Mouse (Mus musculus): ENCODE results near the gene Ttl. TPM values are rescaled to one million over a fixed set of nuclear protein-coding genes. Genes with fewer than 3 reads are reported as not detected.
A peak's percentile ranks its signal among the peaks of the same experiment; 100 is the strongest.

Ttl gene
- polyA plus RNA-seq, 1 experiment from 2014 or later = 42.6 TPM

GRCm38 (mm10) chr2:129100784-129101310, 35.1 kb downstream of the Ttl start, which contains the start of gene Polr1b:
Polr1b (plus strand) TSS chr2:129100995.
- peaks cover 34% of the 10 kb centered on the region for H3K36me3 ChIP-seq (replicated peaks; ENCODE audit: control insufficient read depth, insufficient read depth)
- peak within 1 kb of the TSS; percentile 64 for H3K9ac ChIP-seq
- H3K27ac ChIP-seq = no peak within 1 kb of the TSS
- peak; percentile 92 for DNase-seq (ENCODE audit: low spot score)
- peak within 1 kb of the TSS; percentile 68 for H3K4me3 ChIP-seq (replicated peaks; ENCODE audit: low read length)
- H3K4me2 ChIP-seq (replicated peaks) = peak within 1 kb of the TSS; percentile 84
- under 1% methylated on average over 35 of the region's 35 CpGs for WGBS
- no peaks in the 10 kb centered on the region for H3K27me3 ChIP-seq (ENCODE audit: control insufficient read depth, insufficient read depth, low read length)
- H3K9me3 ChIP-seq (ENCODE audit: control insufficient read depth, low read length) = no peaks in the 10 kb centered on the region
- H3K4me1 ChIP-seq (replicated peaks; ENCODE audit: control insufficient read depth, insufficient read depth, low read length) = 0 out of 2 replicates have a peak, but pooled peaks cover 4% of the 10 kb centered on the region
- ATAC-seq (ENCODE audit: low FRiP score) = peak; percentile 98

GRCm38 (mm10) chr2:129112924-129113323, 47.2 kb downstream of the Ttl start:
- H3K9ac ChIP-seq = no peak overlapping the region
- H3K4me1 ChIP-seq (replicated peaks; ENCODE audit: control insufficient read depth, insufficient read depth, low read length) = no peaks in the 10 kb centered on the region
- ATAC-seq (ENCODE audit: low FRiP score) = no peak
- no peaks in the 10 kb centered on the region for H3K27me3 ChIP-seq (ENCODE audit: control insufficient read depth, insufficient read depth, low read length)
- H3K9me3 ChIP-seq (ENCODE audit: control insufficient read depth, low read length) = no peaks in the 10 kb centered on the region
- DNase-seq (ENCODE audit: low spot score) = no peak
- 97% methylated on average over 5 of the region's 5 CpGs for WGBS
- no peak overlapping the region for H3K4me3 ChIP-seq (replicated peaks; ENCODE audit: low read length)
- no peak overlapping the region for H3K4me2 ChIP-seq (replicated peaks)
- no peak overlapping the region for H3K27ac ChIP-seq
- peaks cover 84% of the 10 kb centered on the region for H3K36me3 ChIP-seq (replicated peaks; ENCODE audit: control insufficient read depth, insufficient read depth)

- Histone ChIP-seq H3K9me3 (ENCODE audit: control insufficient read depth, low read length) (no peaks in the 10 kb centered on the region), H3K4me2 (replicated peaks) (no peak overlapping the region), H3K36me3 (replicated peaks; ENCODE audit: control insufficient read depth, insufficient read depth) (peaks cover 87% of the 10 kb centered on the region), H3K27ac (no peak overlapping the region), H3K27me3 (ENCODE audit: control insufficient read depth, insufficient read depth, low read length) (no peaks in the 10 kb centered on the region), H3K4me3 (replicated peaks; ENCODE audit: low read length) (no peak overlapping the region), H3K4me1 (replicated peaks; ENCODE audit: control insufficient read depth, insufficient read depth, low read length) (no peaks in the 10 kb centered on the region), H3K9ac (no peak overlapping the region)
- DNase-seq (ENCODE audit: low spot score) (no peak), ATAC-seq (ENCODE audit: low FRiP score) (no peak)
- 95% methylated on average over 9 of the region's 9 CpGs for WGBS
Observed at GRCm38 (mm10) chr2:129115706-129116367, 50.1 kb downstream of the Ttl start.

- no peaks in the 10 kb centered on the region for H3K4me1 ChIP-seq (replicated peaks; ENCODE audit: control insufficient read depth, insufficient read depth, low read length)
- no peaks in the 10 kb centered on the region for H3K27me3 ChIP-seq (ENCODE audit: control insufficient read depth, insufficient read depth, low read length)
- WGBS = 100% methylated on average over 1 of the region's 1 CpGs
- H3K4me3 ChIP-seq (replicated peaks; ENCODE audit: low read length) = no peak overlapping the region
- no peak for ATAC-seq (ENCODE audit: low FRiP score)
- no peak overlapping the region for H3K9ac ChIP-seq
- H3K4me2 ChIP-seq (replicated peaks) = no peak overlapping the region
- H3K9me3 ChIP-seq (ENCODE audit: control insufficient read depth, low read length) = no peaks in the 10 kb centered on the region
- DNase-seq (ENCODE audit: low spot score) = no peak
- peaks cover 84% of the 10 kb centered on the region for H3K36me3 ChIP-seq (replicated peaks; ENCODE audit: control insufficient read depth, insufficient read depth)
- no peak overlapping the region for H3K27ac ChIP-seq
Observed at GRCm38 (mm10) chr2:129116368-129116739, 50.6 kb downstream of the Ttl start.

GRCm38 (mm10) chr2:129118061-129118460, 52.3 kb downstream of the Ttl start:
- Histone ChIP-seq H3K4me2 (replicated peaks) (no peak overlapping the region), H3K4me3 (replicated peaks; ENCODE audit: low read length) (no peak overlapping the region), H3K9me3 (ENCODE audit: control insufficient read depth, low read length) (no peaks in the 10 kb centered on the region), H3K9ac (no peak overlapping the region), H3K27ac (no peak overlapping the region), H3K27me3 (ENCODE audit: control insufficient read depth, insufficient read depth, low read length) (no peaks in the 10 kb centered on the region), H3K36me3 (replicated peaks; ENCODE audit: control insufficient read depth, insufficient read depth) (peaks cover 84% of the 10 kb centered on the region), H3K4me1 (replicated peaks; ENCODE audit: control insufficient read depth, insufficient read depth, low read length) (no peaks in the 10 kb centered on the region)
- DNase-seq (ENCODE audit: low spot score) (no peak), ATAC-seq (ENCODE audit: low FRiP score) (no peak)
- 94% methylated on average over 12 of the region's 12 CpGs for WGBS

- ATAC-seq (ENCODE audit: low FRiP score) (no peak), DNase-seq (ENCODE audit: low spot score) (no peak)
- Histone ChIP-seq H3K27me3 (ENCODE audit: control insufficient read depth, insufficient read depth, low read length) (no peaks in the 10 kb centered on the region), H3K4me2 (replicated peaks) (no peak overlapping the region), H3K9ac (no peak overlapping the region), H3K9me3 (ENCODE audit: control insufficient read depth, low read length) (no peaks in the 10 kb centered on the region), H3K4me3 (replicated peaks; ENCODE audit: low read length) (no peak overlapping the region), H3K4me1 (replicated peaks; ENCODE audit: control insufficient read depth, insufficient read depth, low read length) (no peaks in the 10 kb centered on the region), H3K27ac (no peak overlapping the region), H3K36me3 (replicated peaks; ENCODE audit: control insufficient read depth, insufficient read depth) (peaks cover 85% of the 10 kb centered on the region)
- 95% methylated on average over 8 of the region's 8 CpGs for WGBS
Observed at GRCm38 (mm10) chr2:129121986-129122385, 56.2 kb downstream of the Ttl start.

GRCm38 (mm10) chr2:129129412-129129929, 63.7 kb downstream of the Ttl start, which contains the start of gene Chchd5:
Chchd5 (plus strand) TSS chr2:129129700.
- Histone ChIP-seq H3K27me3 (ENCODE audit: control insufficient read depth, insufficient read depth, low read length) (no peaks in the 10 kb centered on the region), H3K4me2 (replicated peaks) (peak within 1 kb of the TSS; percentile 74), H3K27ac (peak within 1 kb of the TSS; percentile 86), H3K9ac (peak within 1 kb of the TSS; percentile 81), H3K9me3 (ENCODE audit: control insufficient read depth, low read length) (peaks cover 10% of the 10 kb centered on the region; the same call in 1 of the 2 replicates), H3K36me3 (replicated peaks; ENCODE audit: control insufficient read depth, insufficient read depth) (peaks cover 47% of the 10 kb centered on the region), H3K4me1 (replicated peaks; ENCODE audit: control insufficient read depth, insufficient read depth, low read length) (peaks cover 13% of the 10 kb centered on the region), H3K4me3 (replicated peaks; ENCODE audit: low read length) (peak within 1 kb of the TSS; percentile 68)
- 0% methylated on average over 35 of the region's 35 CpGs for WGBS
- peak; percentile 93 for DNase-seq (ENCODE audit: low spot score)
- ATAC-seq (ENCODE audit: low FRiP score) = peak; percentile 100

- ATAC-seq (ENCODE audit: low FRiP score) = peak; percentile 53
- H3K36me3 ChIP-seq (replicated peaks; ENCODE audit: control insufficient read depth, insufficient read depth) = peaks cover 41% of the 10 kb centered on the region
- peak overlapping the region; percentile 79 for H3K27ac ChIP-seq
- peak overlapping the region; percentile 66 for H3K9ac ChIP-seq
- DNase-seq (ENCODE audit: low spot score) = peak; percentile 26
- H3K9me3 ChIP-seq (ENCODE audit: control insufficient read depth, low read length) = peaks cover 10% of the 10 kb centered on the region; the same call in 1 of the 2 replicates
- peak overlapping the region; percentile 68 for H3K4me3 ChIP-seq (replicated peaks; ENCODE audit: low read length)
- no peaks in the 10 kb centered on the region for H3K27me3 ChIP-seq (ENCODE audit: control insufficient read depth, insufficient read depth, low read length)
- 30% methylated on average over 18 of the region's 18 CpGs for WGBS
- peak overlapping the region; percentile 74 for H3K4me2 ChIP-seq (replicated peaks)
- H3K4me1 ChIP-seq (replicated peaks; ENCODE audit: control insufficient read depth, insufficient read depth, low read length) = peaks cover 13% of the 10 kb centered on the region
Observed at GRCm38 (mm10) chr2:129129987-129130545, 64.3 kb downstream of the Ttl start.

GRCm38 (mm10) chr2:129130776-129131175, 65.0 kb downstream of the Ttl start:
- peaks cover 13% of the 10 kb centered on the region for H3K4me1 ChIP-seq (replicated peaks; ENCODE audit: control insufficient read depth, insufficient read depth, low read length)
- no peaks in the 10 kb centered on the region for H3K27me3 ChIP-seq (ENCODE audit: control insufficient read depth, insufficient read depth, low read length)
- H3K27ac ChIP-seq = no peak overlapping the region
- peak overlapping the region; percentile 68; the same call in 1 of the 2 replicates for H3K4me3 ChIP-seq (replicated peaks; ENCODE audit: low read length)
- 97% methylated on average over 2 of the region's 2 CpGs for WGBS
- H3K9ac ChIP-seq = no peak overlapping the region
- H3K36me3 ChIP-seq (replicated peaks; ENCODE audit: control insufficient read depth, insufficient read depth) = peaks cover 34% of the 10 kb centered on the region
- no peak for DNase-seq (ENCODE audit: low spot score)
- ATAC-seq (ENCODE audit: low FRiP score) = no peak
- peaks cover 10% of the 10 kb centered on the region; the same call in 1 of the 2 replicates for H3K9me3 ChIP-seq (ENCODE audit: control insufficient read depth, low read length)
- H3K4me2 ChIP-seq (replicated peaks) = peak overlapping the region; percentile 74

Measured in hindbrain, embryonic 14.5 days (tissue).